In the genomic region with DNA sequence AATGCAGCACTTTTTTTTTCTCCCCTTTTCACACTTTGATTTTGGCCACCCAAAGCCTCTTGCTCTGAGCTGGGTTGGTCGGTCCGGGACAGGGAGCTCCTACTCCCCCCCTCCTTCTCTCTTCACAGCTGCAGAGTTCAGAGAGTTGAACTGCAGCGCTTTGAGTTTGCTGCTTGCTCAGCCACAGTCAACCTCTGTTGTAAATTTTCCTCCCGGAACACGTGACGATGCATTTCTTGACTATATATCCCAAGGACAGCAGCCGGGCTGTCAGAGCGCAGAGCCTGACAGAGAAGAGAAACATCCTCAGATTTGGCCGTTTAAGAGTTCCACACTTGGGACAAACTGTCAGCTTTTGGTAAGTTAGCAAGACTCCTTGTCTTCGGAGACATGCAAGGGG, we compare ENCODE assay signal across 10 mouse cellular contexts. TPM values are rescaled to one million over a fixed set of nuclear protein-coding genes. Genes with fewer than 3 reads are reported as not detected.
DNase-seq lines count a peak whose midpoint lies in the region; ATAC-seq and TF ChIP-seq lines count a peak whose summit lies in the region.
"Had no signal": no experiment of that assay in that cellular context is flagged by ENCODE, and none has a peak within 500 bp of the region (broad histone marks: within the 10 kb centered on the region; RNA-seq: fewer than 3 reads in every experiment).

A gene (plus strand): TSS at position 120 of the 400 bp plus-strand sequence.

- H3K27ac ChIP-seq in testis, adult 2 months (ENCODE audit: control insufficient read depth, insufficient read depth, low read depth, low read length) = no peak within 1 kb of the TSS
- H3K27ac ChIP-seq in limb, embryonic 10.5 days = no peak within 1 kb of the TSS
- H3K27ac ChIP-seq in hindbrain, embryonic 12.5 days = no peak within 1 kb of the TSS

- no peak within 1 kb of the TSS for H3K9ac ChIP-seq in hindbrain, embryonic 12.5 days

- H3K36me3 ChIP-seq in testis, adult 2 months (ENCODE audit: control insufficient read depth, insufficient read depth, low read length) = no peaks in the 10 kb centered on the region
- no peaks in the 10 kb centered on the region for H3K36me3 ChIP-seq in limb, embryonic 10.5 days
- H3K36me3 ChIP-seq in hindbrain, embryonic 12.5 days = no peaks in the 10 kb centered on the region

- DNase-seq in adrenal gland, postnatal 10 days = peak; percentile 38
- no peak for DNase-seq in adrenal gland, postnatal 4 days (ENCODE audit: low spot score in 2 of 2)
- DNase-seq in testis, postnatal 10 days (ENCODE audit: low spot score) = no peak
- DNase-seq in limb, embryonic 10.5 days (ENCODE audit: low spot score) = peak; percentile 30
- no peak for DNase-seq in B cell, adult 2 months
- DNase-seq: cerebellum, adult 9-10 months had no signal

- WGBS in limb, embryonic 10.5 days = 64% methylated on average over 10 of the region's 10 CpGs
- WGBS in hindbrain, embryonic 12.5 days = 72% methylated on average over 10 of the region's 10 CpGs

- no peaks in the 10 kb centered on the region for H3K27me3 ChIP-seq in testis, adult 2 months (ENCODE audit: control insufficient read depth, insufficient read depth, low read length)
- H3K27me3 ChIP-seq in limb, embryonic 10.5 days (ENCODE audit: low read depth, poor library complexity, severe bottlenecking) = no peaks in the 10 kb centered on the region; the same call in 1 of the 2 replicates
- H3K27me3 ChIP-seq in hindbrain, embryonic 12.5 days = no peaks in the 10 kb centered on the region

- H3K4me3 ChIP-seq in testis, adult 2 months (ENCODE audit: control insufficient read depth, low read depth, low read length) = peak within 1 kb of the TSS; percentile 19
- H3K4me3 ChIP-seq in limb, embryonic 10.5 days = no peak within 1 kb of the TSS
- no peak within 1 kb of the TSS for H3K4me3 ChIP-seq in hindbrain, embryonic 12.5 days

- H3K4me1 ChIP-seq in testis, adult 2 months (ENCODE audit: control insufficient read depth, insufficient read depth, low read length) = peaks cover 5% of the 10 kb centered on the region
- H3K4me1 ChIP-seq in limb, embryonic 10.5 days = peaks cover 59% of the 10 kb centered on the region
- peaks cover 15% of the 10 kb centered on the region for H3K4me1 ChIP-seq in hindbrain, embryonic 12.5 days

- H3K4me2 ChIP-seq in hindbrain, embryonic 12.5 days (replicated peaks) = no peak within 1 kb of the TSS

- no peaks in the 10 kb centered on the region for H3K9me3 ChIP-seq in limb, embryonic 10.5 days (replicated peaks)
- H3K9me3 ChIP-seq in hindbrain, embryonic 12.5 days (replicated peaks) = no peaks in the 10 kb centered on the region

- no peak for TF ChIP-seq CTCF in testis, adult 2 months (IDR thresholded peaks at IDR 0.05; ENCODE audit: control insufficient read depth, insufficient read depth, insufficient replicate concordance, low read depth, low read length)

- ATAC-seq in hindbrain, embryonic 12.5 days (ENCODE audit: low FRiP score) = no peak
- no peak for ATAC-seq in activated CD4-positive, CD25-positive, alpha-beta regulatory T cell, adult 4 months

- no peak for TF ChIP-seq POLR2A in testis, adult 2 months (IDR thresholded peaks at IDR 0.05; ENCODE audit: control insufficient read depth, low read depth, low read length)

RNA-seq across cellular contexts. Expression of the gene that starts here (rescaled TPM):
- total RNA-seq in adrenal gland, postnatal 10 days (2021) = 1 to 10 TPM; 4.3 to 7.0 TPM
- 1 to 10 TPM; 6.9 to 7.7 TPM for total RNA-seq in adrenal gland, postnatal 4 days (2021)
- polyA plus RNA-seq in testis, adult 2 months (2012; rRNA removed) = 0.96 and 1.1 TPM in 2 replicates
- polyA plus RNA-seq in limb, embryonic 10.5 days (2016; fragmentation: Nextera tagmentation; extraction: Ambion mirVana) = 0.16 and 0.90 TPM in 2 replicates
- 1.7 and 2.2 TPM in 2 replicates for polyA plus RNA-seq in hindbrain, embryonic 12.5 days (2016; fragmentation: Nextera tagmentation; extraction: Ambion mirVana)
- not detected for polyA plus RNA-seq in activated CD4-positive, CD25-positive, alpha-beta regulatory T cell, adult 4 months (2017; shearing (Covaris generic))
- total RNA-seq: megakaryocyte-erythroid progenitor cell, adult 5-6 weeks had no signal

Comparison
In these comparisons a context has a peak if more than half of its experiments do, and no peak if none do; other contexts are left out.
1. Peak in DNase-seq in limb, embryonic 10.5 days; RNA of the gene not detected or under 1 TPM.